Mouse (Mus musculus) adrenal gland, postnatal 10 days (tissue): Measurements from ENCODE around the gene Prkar1a. TPM values are rescaled to one million over a fixed set of nuclear protein-coding genes. Genes with fewer than 3 reads are reported as not detected.

ENCODE experiments used
- DNase-seq: peaks from one replicate; pipeline ENCODE4 v3.0.0; 2021; ENCODE audit warnings: mixed read lengths
- total RNA-seq, 2 experiments: library from RNA; stranded (reverse); gene quantifications; 2 replicates each; pipeline ENCODE4 v1.2.3; 2021

The Prkar1a gene
- total RNA-seq, 2 experiments from 2014 or later = 331 to 344 TPM

GRCm38 (mm10) chr11:109706055-109706412 is 56.8 kb downstream of the Prkar1a start:
- DNase-seq = peak; percentile 57

- no peak for DNase-seq
Observed at GRCm38 (mm10) chr11:109706586-109706985, 57.4 kb downstream of the Prkar1a start.

GRCm38 (mm10) chr11:109707442-109707841 is 58.2 kb downstream of the Prkar1a start:
- DNase-seq = no peak

GRCm38 (mm10) chr11:109708786-109709185 is 59.6 kb downstream of the Prkar1a start:
- DNase-seq = no peak

GRCm38 (mm10) chr11:109709501-109709900 is 60.3 kb downstream of the Prkar1a start:
- DNase-seq = no peak

- no peak for DNase-seq
Observed at GRCm38 (mm10) chr11:109714341-109715247, 65.4 kb downstream of the Prkar1a start.

- DNase-seq = no peak
Observed at GRCm38 (mm10) chr11:109715311-109715781, 66.1 kb downstream of the Prkar1a start.

- DNase-seq = no peak
Observed at GRCm38 (mm10) chr11:109716981-109717380, 67.8 kb downstream of the Prkar1a start.

GRCm38 (mm10) chr11:109717448-109717847 is 68.2 kb downstream of the Prkar1a start:
- no peak for DNase-seq

GRCm38 (mm10) chr11:109717966-109718895 is 69.0 kb downstream of the Prkar1a start:
- no peak for DNase-seq

Other genes starting within 250 kb of the Prkar1a start
- gene 9930022D16Rik, start 235.5 kb upstream of the Prkar1a start, total RNA-seq = not detected
- 10 to 100 TPM; 38.1 to 48.5 TPM for gene Amz2, start 223.5 kb upstream of the Prkar1a start, total RNA-seq
- gene Arsg, start 176.0 kb upstream of the Prkar1a start, total RNA-seq = 10 to 100 TPM; 10.6 to 14.2 TPM
- 1 to 10 TPM; 2.7 to 3.9 TPM for gene Slc16a6, start 175.8 kb upstream of the Prkar1a start, total RNA-seq
- 10 to 100 TPM; 35.0 to 44.2 TPM for gene Wipi1, start 37.4 kb upstream of the Prkar1a start, total RNA-seq
- gene Fam20a, start 72.9 kb downstream of the Prkar1a start, total RNA-seq = 10 to 100 TPM in 1 of 2 experiments, 1 to 10 TPM in 1; 9.8 to 14.5 TPM
- gene 1700012B07Rik, start 178.6 kb downstream of the Prkar1a start, total RNA-seq = not detected